Mouse (Mus musculus) bone marrow, adult 2 months (tissue): ENCODE data around the gene Marc2.

Source experiments
- CTCF ChIP-seq: fragments of 200-500 bp; IDR thresholded peaks from 2 replicates; pipeline ENCODE4 v1.5.1; 2011; ENCODE audit warnings: low read length, control low read depth; ENCODE audit not compliant: control insufficient read depth, insufficient read depth
- POLR2A ChIP-seq: fragments of 200-500 bp; IDR thresholded peaks from 2 replicates; pipeline ENCODE4 v1.6.1; 2011; ENCODE audit warnings: low read depth, mild to moderate bottlenecking, control low read depth, low read length, borderline replicate concordance; ENCODE audit not compliant: control insufficient read depth

- TF ChIP-seq CTCF (no peak), POLR2A (no peak)
Measured at GRCm38 (mm10) chr1:184871506-184871905, 25.3 kb upstream of the Marc2 start.
